Mouse (Mus musculus) spleen, postnatal 4 days (tissue): Measurements from ENCODE around the gene Psma6.
A peak's percentile ranks its signal among the peaks of the same experiment; 100 is the strongest.
"Not testable (repeated sequence)": the region's sequence is repeated elsewhere in the genome, so short reads cannot be mapped to it uniquely, and the experiment has no call there.

Experiments used
- DNase-seq, 2 experiments: peaks; one replicate each; pipeline ENCODE4 v3.0.0; 2022; ENCODE audit warnings: low spot score in 2 of 2

The Psma6 gene

DNA sequence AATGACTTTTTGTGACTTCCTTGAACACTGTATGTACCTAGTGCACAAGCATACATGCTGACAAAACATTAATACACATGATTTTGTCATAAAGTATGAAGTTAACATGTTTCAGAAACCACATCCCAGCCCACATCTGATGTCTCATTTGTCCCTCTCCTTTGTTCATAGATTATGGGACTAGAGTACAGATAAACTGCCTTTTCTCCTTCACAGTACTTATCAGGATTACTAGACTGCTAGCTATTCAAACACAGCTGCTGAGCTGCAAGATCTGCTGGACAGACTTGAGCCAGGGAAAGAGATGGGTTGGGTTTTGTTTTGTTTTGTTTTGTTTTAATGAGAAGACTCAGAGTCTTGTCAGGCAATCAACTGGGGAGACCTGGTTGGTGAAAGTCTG is 8.1 kb downstream of the Psma6 start:
- no peak for DNase-seq

DNA sequence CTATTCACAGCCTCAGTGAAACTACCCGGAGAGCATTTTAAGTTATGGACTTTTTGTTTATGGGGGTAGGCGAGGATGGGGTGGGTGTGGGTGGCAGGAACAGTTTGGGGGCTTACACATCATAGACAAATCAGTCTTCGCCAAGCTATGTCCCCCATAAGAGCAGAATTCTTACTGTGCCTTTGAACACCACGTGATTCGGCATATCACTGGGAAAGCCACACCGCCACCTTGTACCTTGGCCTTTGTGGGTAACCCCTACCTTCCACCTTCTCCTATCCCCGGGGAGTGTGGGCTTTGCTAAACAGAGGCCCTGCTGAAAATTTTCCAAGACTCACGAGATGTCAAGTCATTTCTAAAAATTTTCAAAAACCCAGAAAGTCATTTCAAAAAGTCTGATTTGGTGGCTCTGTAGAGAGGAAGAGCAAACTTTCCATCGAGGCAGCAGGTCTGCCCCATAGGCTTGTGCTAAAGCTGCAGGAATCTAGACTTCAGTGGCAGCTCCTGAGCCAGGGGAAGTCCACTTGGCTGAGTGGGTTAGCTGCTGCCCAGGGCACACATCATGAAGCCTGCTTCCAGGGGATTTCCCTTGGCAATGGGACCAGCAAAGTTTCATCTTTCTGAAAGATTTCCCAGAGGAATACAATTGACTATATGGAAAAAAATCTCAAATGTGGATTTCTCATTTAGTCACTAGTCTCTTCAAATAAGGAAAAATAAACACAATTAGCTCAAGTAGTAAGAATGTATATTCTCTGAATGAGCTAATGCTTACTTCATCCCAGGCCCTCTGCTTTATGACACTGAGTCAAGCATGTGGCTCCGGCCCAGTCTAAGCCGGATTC is 8.9 kb downstream of the Psma6 start:
- DNase-seq = no peak

DNA sequence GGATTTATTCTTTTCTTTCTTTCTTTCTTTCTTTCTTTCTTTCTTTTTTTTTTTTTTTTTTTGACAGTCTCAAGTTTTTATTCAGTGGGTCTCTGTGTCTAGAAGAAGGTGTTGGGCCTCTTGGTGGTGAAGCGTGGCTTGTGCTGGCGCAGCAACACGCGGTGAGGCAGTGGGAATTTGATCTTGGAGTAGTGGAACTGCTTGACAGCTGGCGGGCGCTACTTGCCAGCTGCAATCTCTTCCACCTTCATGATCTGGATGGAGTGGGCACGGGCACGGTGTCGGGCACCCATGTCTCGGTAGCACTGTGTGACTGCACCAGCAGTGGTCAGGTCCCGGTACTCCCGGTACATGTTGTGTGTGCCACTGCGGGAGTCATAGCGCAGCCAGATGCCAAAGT is 11.6 kb downstream of the Psma6 start:
- not testable (repeated sequence) for DNase-seq

DNA sequence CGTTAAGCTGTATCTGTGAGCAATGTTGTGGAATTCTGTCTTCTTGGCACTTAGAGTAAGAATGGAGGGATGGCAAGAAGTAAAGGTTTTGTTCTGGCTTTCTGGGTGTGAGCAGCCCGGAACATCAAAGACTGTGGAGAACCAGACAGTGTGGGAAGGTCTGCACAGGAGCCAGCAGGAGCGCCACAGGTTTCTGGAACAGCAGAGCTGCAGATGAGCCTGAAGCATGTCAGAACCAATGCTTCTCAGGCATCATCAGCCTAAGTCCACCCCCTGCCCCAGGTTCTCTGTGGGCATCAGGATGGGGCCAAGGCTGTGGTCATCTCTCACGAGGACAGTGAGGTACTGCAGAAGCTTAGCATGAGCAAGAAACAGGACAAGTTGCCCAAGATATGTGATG is 12.5 kb downstream of the Psma6 start:
- DNase-seq = no peak

DNA sequence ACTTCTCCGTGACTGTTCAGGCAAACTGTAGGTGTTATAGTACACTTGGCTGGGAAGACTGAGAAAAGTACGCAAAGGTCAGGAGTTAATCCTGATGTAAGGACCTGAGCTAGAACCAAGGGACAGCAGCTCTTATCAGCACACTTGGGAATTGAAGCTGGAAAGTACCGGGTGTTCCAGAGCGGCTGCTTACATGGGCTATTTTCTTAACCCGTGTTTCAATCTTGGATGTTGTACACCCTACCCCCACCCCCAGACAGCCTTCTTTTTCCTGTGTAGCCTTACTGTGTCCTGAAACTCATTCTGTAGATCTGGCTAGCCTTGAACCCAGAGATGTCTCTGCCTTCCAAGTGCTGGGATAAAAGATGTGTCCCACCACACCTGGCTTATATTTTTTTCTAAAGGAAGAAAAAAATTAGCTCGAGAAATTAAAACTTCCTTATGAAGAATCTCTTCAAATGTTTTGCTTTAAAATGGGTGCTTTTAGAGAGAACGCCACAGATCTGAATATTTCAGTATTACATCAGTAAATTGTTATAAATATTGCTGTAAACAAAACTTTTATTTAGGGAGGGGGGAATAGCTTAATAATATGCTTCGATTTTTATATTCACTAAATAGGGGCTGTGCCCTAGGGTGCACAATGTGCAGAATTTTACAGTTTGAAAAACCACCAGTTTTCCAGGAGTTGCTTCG is 13.7 kb downstream of the Psma6 start:
- DNase-seq = no peak

DNA sequence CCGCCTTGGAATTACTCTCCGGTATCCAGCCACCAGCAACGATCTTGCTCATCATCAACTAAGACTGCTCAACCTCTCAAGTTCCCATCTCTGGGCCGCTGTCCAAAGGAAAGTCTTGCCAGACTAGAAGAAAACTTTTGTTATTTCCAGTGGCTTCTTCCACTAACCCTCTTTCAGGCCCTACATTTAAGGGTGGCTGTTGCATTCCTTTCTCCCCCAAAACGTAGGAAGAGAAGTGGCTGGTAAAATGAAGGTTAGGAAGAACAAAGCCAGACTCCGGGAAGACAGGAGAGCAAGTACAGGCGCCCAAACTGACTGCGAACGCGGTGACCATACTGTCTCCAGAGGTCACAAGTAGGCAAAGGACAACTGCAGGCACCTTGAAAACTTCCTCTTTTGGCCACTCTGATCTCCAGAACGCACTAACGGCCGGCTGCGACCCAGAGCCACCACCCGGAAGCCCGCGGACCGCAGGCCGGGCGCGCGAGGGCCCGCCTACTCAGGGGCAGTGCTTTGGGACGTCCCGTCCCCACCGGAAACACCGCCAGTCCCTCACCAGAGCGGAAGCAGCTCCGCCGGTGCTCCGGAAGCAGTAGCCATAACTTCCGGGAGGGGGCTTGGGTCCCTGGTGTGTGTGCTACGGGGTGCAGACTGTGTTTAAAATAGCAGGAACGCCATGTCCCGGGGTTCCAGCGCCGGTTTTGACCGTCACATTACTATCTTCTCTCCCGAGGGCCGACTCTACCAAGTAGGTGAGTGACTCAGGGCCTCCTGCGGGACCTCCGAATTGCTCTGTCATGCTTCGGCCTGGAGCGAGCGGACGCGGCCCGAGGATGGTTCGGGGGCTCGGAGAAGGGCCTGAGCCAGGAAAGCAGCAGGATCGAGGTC is 14.5 kb downstream of the Psma6 start:
- peak; percentile 89 to 93 for DNase-seq

DNA sequence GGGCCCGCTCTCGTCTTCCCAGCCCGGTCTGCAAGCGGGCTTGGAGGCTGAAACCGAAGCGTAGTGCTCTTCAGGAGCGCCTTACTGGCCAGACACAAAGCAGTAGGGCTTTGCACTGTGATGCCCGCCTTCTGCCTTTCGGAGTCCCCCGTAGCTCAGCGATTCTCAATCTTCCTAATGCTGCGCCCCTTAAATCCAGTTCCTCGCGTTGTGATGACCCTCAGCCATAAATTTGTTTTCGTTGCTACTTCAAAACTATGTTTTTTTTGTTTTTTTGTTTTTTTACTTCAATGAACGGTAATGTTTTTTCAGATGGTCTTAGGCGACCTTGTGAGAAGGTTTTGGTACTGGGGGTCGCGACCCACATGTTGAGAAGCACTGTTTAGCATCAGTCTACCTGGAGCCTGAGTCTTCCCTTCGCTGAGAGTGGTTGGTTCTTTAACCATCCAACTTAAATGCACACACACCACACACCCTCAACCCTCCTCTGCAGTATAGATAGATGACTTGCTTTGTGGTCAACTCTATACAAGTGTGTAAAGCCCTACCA is 15.2 kb downstream of the Psma6 start:
- DNase-seq = no peak

DNA sequence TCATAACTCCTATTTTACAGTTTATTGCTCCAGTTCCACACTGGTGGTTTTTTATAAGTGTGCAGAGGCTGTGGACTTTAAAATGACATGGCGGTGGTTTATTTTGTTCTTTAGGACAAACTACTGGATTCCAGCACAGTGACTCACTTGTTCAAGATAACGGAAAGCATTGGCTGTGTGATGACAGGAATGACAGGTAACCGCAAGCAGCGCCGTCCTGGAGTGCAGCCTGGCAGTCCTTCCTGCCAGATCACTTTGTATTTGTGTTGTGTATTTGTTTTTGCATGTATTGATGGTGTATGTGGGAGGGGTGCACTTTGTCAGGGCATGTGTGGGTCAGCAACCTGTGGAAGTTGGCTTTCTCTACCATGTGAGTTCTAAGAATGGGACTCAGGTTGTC is 23.9 kb downstream of the Psma6 start:
- DNase-seq = no peak

DNA sequence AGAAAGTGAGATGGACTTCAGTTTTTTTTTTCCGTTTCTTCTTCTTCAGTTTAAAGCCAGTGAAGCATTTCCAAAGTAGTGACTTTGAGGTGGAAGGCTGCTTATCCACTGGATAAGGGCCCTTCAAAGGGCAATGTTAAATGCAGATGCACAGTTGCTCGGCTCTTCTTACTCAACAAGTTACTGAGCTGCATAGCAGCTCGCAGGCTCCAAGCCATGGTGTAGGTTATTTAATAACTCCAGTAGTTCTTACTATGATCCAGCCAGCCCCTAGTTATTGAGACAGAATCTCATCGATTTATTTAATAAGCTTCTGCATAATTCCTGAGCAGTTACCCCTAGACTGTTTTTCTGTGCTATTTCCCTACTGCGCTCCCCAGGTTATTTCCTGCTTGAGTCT is 31.2 kb downstream of the Psma6 start:
- DNase-seq = no peak

DNA sequence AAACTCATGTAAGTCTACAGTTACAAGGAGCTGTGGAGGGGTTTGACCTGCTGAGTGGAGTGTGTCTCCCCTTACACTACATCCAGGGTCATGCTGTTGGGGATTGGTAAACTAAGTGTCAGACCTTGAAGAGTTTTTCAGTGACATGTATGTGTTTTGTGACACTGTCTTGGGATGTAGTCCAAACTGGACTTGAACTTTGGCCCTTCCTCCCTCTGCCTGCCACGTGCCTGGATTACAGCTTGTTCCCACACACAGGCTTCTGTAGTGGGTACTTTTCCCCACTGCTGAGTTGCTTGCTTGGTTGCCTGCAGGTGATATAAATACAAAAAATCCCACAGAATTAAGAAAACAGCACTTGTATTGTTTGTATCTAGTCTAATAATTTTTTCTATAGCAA is 31.7 kb downstream of the Psma6 start:
- DNase-seq = no peak

DNA sequence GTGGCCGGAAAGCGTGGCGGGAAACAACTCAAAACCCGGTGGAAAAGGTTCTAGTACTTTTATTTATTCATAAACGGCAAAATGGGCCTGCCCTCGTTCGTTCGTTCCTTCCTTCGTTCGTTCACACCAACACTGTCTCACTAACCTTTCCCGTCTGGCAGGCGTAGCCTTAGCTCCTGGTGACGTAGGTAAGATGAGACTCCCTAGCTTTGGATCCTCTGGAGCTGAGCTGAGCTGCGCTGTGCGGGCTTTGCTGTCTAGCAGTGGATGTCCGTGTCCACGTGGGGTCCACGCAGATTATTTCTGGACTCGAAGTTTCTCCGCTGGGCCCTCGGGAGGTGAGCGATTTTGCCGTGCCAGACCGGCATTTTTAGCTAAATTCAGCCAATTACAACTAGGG is 36.2 kb downstream of the Psma6 start:
- no peak for DNase-seq

DNA sequence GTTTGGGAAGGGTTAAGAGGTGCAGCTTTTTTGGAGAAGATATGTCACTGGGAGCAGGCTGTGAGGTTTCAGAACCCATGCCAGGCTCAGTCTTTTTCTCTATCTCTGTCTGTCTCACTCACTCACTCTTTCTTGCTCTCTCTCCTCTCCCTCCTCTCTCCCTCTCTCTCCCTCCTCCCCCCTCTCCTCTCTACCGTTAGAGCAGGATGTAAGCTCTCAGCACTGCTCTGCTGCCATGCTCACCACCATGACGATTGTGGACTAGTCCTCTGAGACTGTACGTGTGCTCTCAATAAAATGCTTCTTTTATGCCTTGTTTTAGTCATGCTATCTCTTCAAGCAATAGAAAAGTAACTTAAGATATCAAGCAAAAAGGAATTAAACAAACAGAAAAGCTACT is 38.0 kb downstream of the Psma6 start:
- no peak for DNase-seq

DNA sequence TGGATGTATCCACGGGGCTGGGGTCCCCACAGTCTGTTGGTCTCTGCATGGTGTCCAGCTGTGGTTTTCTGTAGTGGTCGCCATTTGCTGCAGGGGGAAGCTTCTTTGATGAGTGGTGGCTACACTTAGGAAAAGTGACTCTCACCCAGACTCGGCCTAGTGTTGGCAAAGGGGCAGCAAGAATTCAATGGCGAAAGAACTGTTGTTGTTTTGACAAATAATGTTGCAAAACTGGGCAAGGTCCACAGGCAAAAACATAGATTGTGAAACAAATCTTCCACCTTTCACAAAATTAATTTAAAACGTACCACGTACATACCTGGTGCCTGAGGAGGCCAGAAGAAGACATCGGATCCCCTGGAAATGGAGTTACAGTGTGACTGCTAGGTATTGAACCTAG is 42.3 kb downstream of the Psma6 start:
- no peak for DNase-seq

DNA sequence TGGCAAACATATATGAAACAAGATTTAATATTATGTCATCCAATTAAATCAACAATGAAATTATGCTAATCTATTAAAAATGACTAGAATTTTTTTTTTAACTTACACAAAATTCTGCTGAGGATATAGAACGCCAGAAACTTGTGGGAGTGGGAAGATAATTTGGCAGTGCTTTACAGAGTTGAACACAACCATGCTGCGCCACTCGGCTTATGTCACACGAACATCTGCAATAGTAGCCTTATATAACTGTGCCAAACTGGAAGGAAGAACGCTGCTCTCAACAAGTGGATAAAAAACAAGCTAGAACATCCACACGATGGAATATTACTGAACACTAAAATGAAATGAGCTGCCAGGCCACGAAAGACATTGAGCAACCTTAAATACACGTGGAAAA is 45.2 kb downstream of the Psma6 start:
- no peak for DNase-seq

DNA sequence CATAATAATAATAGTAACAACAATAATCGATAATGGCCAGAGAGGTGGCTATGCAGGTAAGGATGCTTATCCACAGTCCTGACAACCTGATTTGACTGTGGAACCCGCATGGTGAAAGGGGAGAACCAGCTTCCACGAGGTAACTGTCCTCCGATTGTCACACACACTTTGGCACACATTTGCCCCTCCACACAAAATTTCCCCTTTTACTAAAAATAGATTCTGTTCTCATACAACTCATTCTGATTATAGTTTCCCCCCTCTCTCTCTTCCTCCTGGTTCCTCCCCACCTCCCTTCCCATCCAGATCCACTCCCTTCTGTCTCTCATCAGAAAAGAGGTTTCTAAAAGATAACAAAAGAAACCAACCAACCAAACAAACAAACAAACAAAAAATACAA is 45.9 kb downstream of the Psma6 start:
- no peak for DNase-seq

DNA sequence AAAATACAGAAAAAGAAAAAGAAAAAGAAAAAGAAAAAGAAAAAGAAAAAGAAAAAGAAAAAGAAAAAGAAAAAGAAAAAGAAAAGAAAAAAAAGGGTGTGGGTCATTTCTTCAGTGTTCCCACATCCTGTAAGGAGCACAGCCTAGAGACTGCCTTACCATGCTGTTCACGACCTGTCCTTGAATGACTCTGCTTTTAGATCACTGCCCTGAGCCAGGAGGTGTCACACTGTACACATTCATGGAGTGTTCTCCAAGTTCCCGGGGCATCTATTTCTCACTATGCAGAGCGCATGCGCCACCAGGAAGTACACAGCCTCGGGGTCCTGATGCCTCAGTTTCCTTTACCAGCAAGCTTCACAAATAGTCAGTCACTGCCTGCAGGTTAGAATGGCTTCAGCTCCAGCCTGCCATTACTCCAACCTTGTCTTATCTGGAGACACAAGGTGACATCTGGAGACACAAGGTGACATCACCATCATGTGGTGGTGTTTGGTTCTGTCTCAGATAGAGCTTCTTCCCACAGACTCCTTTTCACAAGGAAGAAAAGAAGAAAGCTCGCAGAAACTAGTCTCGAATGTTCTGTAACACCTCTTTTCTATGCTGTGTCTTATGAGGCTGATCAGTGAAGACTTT is 48.4 kb downstream of the Psma6 start:
- no peak for DNase-seq

DNA sequence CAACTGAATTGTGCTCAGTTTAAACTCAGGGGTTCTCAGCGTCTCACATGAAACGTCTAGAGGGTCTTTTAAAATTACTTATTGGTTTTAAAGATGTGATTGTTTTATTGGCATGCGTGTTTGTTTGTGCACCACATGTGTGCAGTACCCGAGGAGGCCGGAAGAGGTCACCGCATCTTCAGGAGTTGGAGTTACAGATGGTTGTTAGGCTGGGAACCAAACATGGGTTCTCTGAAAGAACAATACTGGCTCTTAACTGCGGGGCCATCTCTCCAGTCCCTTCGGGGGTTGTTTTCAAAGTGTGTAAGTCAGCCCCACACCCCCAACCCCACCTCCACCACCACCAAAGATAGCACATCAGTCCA is 48.9 kb downstream of the Psma6 start:
- no peak for DNase-seq

DNA sequence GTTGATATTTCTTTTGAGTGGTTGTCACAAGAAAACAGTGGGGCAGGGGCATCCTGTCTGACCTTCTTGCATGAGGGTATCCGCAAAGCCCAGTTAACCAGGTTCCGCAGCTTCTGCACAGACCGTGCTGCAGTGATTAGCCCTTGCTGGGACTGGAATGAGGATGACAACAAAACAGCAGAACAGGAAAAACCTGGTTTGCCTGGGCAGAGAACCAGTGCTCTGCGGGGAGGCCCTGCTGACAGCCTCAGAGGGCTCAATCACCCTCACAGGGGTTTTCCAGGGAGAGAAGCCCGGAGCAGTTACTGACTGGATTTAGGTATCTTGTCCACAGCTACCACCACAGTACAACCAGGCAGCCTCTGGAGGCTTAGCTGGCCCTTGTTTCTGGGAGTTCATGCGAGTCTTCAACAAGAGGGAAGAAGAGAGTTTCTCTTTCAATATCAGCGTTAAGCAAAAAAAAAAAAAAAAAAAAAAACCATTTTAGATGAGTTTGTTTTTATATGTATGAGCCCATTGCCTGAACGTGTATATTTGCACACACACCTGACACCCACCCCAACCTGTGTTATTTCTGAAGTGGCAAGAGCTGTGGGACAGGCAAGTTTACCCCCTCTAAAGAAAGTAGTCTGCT is 49.9 kb downstream of the Psma6 start:
- DNase-seq = no peak

DNA sequence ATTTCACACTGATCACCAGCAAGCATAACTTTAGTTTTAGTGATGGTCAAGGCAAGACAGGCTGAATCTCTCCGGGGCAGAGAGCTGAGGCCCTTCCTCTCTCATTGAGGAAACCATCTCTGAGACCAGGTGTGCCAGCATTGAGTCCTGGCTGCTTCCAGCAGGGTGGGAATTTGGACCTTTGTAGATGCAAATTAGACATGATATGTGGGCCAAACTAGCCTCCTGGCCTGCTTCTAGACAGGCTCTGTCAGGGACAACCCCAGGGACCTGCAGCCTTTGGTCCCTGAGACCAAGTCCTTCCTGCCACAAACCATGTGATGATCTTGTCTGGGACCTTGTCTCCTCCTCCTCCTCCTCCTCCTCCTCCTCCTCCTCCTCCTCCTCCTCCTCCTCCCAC is 51.1 kb downstream of the Psma6 start:
- no peak for DNase-seq

DNA sequence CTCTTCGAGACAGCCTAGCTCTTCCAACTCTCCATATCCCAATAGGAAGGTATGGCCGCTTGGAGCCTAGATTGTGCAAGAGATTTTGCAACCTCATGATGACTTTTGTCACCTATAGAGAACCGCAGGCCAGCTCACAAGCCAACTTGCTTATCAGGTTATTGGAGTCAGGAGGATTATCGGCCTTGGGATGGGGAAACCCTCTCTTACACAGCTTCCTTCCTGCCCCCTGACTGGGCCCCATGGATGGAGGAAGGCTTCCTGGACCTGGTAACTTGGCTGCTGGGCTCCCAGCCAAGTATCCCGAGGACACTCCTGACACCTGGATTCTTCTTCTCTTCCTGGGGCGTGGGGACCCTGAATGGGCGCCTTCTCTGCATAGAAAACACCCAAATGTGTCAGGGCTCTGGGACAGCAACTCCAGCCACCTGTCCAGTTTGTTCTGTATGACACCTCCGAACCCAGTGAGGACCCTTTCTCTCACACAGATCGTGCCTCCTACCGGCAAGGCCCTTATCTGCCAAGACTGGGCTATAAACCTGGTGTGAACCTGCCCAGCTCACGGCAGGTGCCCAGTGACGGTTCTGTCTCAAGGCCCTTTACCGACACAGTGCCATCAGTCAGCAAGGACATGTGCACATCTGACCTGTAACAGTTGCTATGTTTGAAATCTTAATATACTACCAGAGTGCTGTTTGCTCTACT is 53.3 kb downstream of the Psma6 start:
- no peak for DNase-seq

DNA sequence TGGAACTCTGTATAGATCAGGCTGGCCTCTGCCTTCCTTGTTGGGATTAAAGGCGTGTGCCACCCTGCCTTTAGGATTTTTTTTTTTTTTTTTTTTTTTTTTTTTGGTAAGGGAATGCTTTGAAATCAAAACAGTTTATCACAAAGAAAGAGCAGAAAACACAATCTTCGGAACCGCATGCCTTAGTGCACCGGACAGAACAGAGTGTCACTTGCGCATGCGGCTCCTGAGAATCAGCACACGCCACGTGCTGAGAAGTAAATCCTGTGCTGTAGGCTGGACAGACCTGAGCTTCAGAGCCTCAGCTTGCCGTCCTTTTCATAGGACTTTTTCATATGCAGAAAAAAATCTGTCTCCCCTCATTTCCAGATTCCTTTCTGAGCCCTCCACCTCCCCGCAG is 54.0 kb downstream of the Psma6 start:
- no peak for DNase-seq
